Mouse (Mus musculus) intestine, postnatal 0 days (tissue): ENCODE results near the gene Ryk. TPM values are rescaled to one million over a fixed set of nuclear protein-coding genes. Genes with fewer than 3 reads are reported as not detected.

Experiments
- ATAC-seq: fragments of 200-750 bp; cut with Nextera tagmentation; 2 replicates; pipeline ENCODE4 v1.8.0; 2017; ENCODE audit warnings: mild to moderate bottlenecking, moderate TSS enrichment, moderate library complexity
- H3K27ac ChIP-seq: fragments of 300-500 bp; sonication (generic); 2 replicates; pipeline ENCODE4 v1.5.1; 2014; ENCODE audit warnings: mild to moderate bottlenecking, low read depth, low read length, moderate library complexity
- H3K27me3 ChIP-seq: fragments of 300-500 bp; sonication (generic); replicated peaks from 2 replicates; pipeline ENCODE4 v1.6.1; 2014; ENCODE audit warnings: low read length, mixed read lengths; ENCODE audit not compliant: control insufficient read depth, insufficient read depth
- H3K36me3 ChIP-seq: fragments of 300-500 bp; sonication (generic); 2 replicates; pipeline ENCODE4 v1.6.1; 2014; ENCODE audit warnings: mild to moderate bottlenecking, moderate library complexity; ENCODE audit not compliant: control insufficient read depth, insufficient read depth
- H3K4me1 ChIP-seq: fragments of 300-500 bp; sonication (generic); replicated peaks from 2 replicates; pipeline ENCODE4 v1.6.1; 2014; ENCODE audit warnings: antibody characterized with exemption, low read length, mixed read lengths; ENCODE audit not compliant: control insufficient read depth, insufficient read depth
- H3K4me2 ChIP-seq: fragments of 300-500 bp; sonication (generic); replicated peaks from 2 replicates; pipeline ENCODE4 v1.6.1; 2014; ENCODE audit warnings: low read depth, mild to moderate bottlenecking, moderate library complexity
- H3K4me3 ChIP-seq: fragments of 300-500 bp; sonication (generic); 2 replicates; pipeline ENCODE4 v1.5.1; 2014; ENCODE audit warnings: low read depth, low read length
- H3K9ac ChIP-seq: fragments of 300-500 bp; sonication (generic); 2 replicates; pipeline ENCODE4 v1.6.1; 2014; ENCODE audit warnings: mild to moderate bottlenecking, low read depth, low read length
- H3K9me3 ChIP-seq: fragments of 300-500 bp; sonication (generic); 2 replicates; pipeline ENCODE4 v1.6.1; 2016; ENCODE audit warnings: mixed run types; ENCODE audit not compliant: control insufficient read depth
- CTCF ChIP-seq: sonication (generic); IDR thresholded peaks from 2 replicates; pipeline ENCODE4 v1.5.1; 2016; ENCODE audit warnings: low read depth, mild to moderate bottlenecking, control low read depth, antibody characterized with exemption, moderate library complexity
- WGBS: fragments of 180-500 bp; shearing (Covaris S2); extraction: QIAGEN DNeasy Blood & Tissue Kit; methylation state at CpG from one replicate; pipeline ENCODE4 v1.1.7; 2014; 5-methylcytosine and 5-hydroxymethylcytosine counted together
- polyA plus RNA-seq: library from polyadenylated mRNA; unstranded; fragments of >200 nt; fragmentation: Nextera tagmentation; extraction: Ambion mirVana; gene quantifications from 2 replicates; pipeline ENCODE4 v1.2.1, GENCODE M21; 2015

The Ryk gene
- polyA plus RNA-seq, 1 experiment from 2014 or later: 23.9 TPM

DNA sequence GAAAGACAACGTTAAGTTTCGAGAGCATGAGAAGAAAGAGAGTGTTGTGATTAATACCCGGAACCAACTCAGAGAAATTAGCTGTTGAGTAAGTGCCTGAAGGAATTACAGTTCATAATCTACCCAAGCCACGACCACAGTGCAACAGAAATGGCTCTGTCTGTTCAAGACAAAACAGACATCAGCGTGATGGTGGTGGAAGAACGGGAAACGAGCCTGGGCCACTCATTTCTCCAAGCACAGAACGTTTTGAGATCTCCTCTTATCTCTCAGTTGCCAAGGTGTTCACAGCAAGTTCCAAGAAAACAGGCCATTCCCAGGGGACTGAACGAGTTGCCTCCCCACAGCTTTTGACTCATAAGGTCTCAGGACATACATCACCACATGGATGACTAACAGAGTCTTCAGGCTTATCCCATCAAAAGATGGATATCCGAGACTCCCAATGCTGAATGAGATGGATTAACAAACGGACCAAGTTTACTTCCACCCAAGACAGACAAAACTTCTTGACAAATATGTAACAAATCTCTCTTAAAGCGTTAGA is 111.8 kb downstream of the Ryk start:
- H3K4me2 ChIP-seq: no peak overlapping the region
- H3K4me3 ChIP-seq: no peak overlapping the region
- no peak for ATAC-seq

DNA sequence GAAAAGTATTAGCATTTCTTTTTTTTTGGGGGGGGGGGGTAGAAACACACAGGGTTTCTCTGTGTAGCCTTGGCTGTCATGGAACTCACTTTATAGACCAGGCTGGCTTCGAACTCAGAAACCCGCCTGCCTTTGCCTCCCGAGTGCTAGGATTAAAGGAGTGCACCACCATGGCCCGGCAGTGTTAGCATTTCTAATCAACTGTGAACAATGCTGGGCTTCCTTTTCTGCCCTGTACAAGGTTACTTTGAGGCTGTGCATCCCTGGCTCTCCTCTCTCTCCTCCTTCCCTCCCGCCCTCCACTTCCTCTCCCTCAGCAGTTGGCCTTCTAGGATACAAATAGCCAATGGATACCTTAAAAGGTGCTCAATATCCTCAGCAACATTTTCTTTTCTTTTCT is 114.0 kb downstream of the Ryk start:
- ATAC-seq: no peak
- H3K27me3 ChIP-seq: no peaks in the 10 kb centered on the region
- H3K4me2 ChIP-seq: no peak overlapping the region
- H3K9ac ChIP-seq: no peak overlapping the region
- no peaks in the 10 kb centered on the region for H3K36me3 ChIP-seq
- no peak overlapping the region for H3K27ac ChIP-seq
- H3K4me1 ChIP-seq: no peaks in the 10 kb centered on the region
- no peak overlapping the region for H3K4me3 ChIP-seq
- 84% methylated on average over 5 of the region's 5 CpGs for WGBS
- no peak for TF ChIP-seq CTCF
- no peaks in the 10 kb centered on the region for H3K9me3 ChIP-seq

More for the DNA sequence above, 111.8 kb downstream of the Ryk start:
- no peaks in the 10 kb centered on the region for H3K27me3 ChIP-seq
- no peak overlapping the region for H3K27ac ChIP-seq
- H3K9ac ChIP-seq: no peak overlapping the region
- H3K36me3 ChIP-seq: no peaks in the 10 kb centered on the region
- 80% methylated on average over 12 of the region's 12 CpGs for WGBS
- H3K9me3 ChIP-seq: no peaks in the 10 kb centered on the region
- no peaks in the 10 kb centered on the region for H3K4me1 ChIP-seq
- TF ChIP-seq CTCF: no peak

DNA sequence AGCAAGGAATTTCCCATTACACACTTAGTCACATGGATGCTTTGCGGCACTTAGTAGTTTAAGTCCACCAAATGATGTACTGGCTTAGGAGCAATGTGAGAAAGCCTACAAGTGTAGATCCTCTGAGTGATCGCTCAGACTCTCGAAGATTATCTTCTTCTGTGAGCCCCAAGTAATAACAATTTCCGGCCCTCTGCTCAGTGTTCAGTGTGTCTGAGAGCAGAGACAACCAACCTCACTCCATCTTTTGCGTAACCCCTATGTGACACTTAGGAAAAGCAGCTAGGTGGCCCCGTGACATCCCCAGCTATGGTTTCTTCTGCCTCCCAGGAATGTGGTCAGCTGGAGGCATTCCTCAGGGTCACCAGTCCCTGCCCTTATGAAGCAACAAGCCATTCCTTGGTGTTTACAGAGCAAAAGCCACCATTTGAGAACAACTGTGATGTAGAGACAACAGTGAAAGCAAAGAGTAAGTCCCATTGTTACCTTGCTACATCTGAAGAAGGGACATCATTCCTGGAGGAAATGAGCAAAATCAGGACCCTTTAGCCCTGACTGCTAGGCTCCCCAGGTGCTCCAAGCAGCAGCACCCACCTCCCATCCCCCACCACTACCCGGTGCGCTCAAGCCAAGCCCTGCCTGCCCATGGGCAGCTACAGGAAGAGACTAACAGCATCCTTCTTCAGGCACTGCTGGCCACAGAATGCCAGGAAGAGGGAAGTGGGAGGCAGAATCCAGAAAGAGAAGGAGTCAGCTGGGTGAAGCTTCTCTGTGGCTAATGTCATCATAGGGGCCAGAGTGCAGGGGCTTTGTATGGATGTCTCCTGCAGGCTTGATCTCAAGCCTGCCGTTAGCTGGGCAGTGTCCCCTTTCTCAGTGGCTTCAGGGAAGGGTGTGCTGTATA is 116.6 kb downstream of the Ryk start:
- no peak overlapping the region for H3K9ac ChIP-seq
- WGBS: 84% methylated on average over 9 of the region's 9 CpGs
- no peaks in the 10 kb centered on the region for H3K9me3 ChIP-seq
- H3K27me3 ChIP-seq: no peaks in the 10 kb centered on the region
- no peak for TF ChIP-seq CTCF
- H3K27ac ChIP-seq: no peak overlapping the region
- H3K4me2 ChIP-seq: no peak overlapping the region
- H3K4me3 ChIP-seq: no peak overlapping the region
- no peaks in the 10 kb centered on the region for H3K4me1 ChIP-seq
- H3K36me3 ChIP-seq: no peaks in the 10 kb centered on the region
- no peak for ATAC-seq

DNA sequence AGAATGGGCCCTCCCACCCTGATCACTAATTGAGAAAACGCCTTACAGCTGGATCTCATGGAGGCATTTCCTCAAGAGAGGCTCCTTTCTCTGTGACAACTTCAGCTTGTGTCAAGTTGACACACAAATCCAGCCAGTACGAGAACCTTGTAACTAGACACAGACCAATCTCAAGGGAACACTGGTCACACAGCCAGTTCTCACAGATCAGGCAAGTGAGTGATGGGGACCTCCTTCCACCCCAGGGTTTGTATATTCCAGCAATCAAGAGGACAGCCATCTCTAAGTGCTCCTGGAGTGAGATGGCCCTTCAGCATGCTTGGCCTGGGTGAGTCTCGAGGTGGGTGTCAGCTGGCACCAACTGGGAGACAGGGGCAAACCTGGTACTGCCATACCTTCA is 121.1 kb downstream of the Ryk start:
- Histone ChIP-seq H3K4me2 (no peak overlapping the region), H3K4me1 (no peaks in the 10 kb centered on the region), H3K27ac (no peak overlapping the region), H3K9me3 (no peaks in the 10 kb centered on the region), H3K4me3 (no peak overlapping the region), H3K36me3 (no peaks in the 10 kb centered on the region), H3K27me3 (no peaks in the 10 kb centered on the region), H3K9ac (no peak overlapping the region)
- TF ChIP-seq CTCF: no peak
- 84% methylated on average over 3 of the region's 3 CpGs for WGBS
- no peak for ATAC-seq

Other genes with a start within 250 kb of the Ryk start
- gene Anapc13, start 208.6 kb upstream of the Ryk start, polyA plus RNA-seq: 182 and 204 TPM in 2 replicates
- gene Cep63, start 208.4 kb upstream of the Ryk start, polyA plus RNA-seq: 25.8 and 30.8 TPM in 2 replicates
- 12.4 and 13.4 TPM in 2 replicates for gene Amotl2, start 118.2 kb upstream of the Ryk start, polyA plus RNA-seq
- 41.2 and 45.9 TPM in 2 replicates for gene Slco2a1, start 153.8 kb downstream of the Ryk start, polyA plus RNA-seq